ENCODE assay signal across 12 mouse cellular contexts in the genomic region with DNA sequence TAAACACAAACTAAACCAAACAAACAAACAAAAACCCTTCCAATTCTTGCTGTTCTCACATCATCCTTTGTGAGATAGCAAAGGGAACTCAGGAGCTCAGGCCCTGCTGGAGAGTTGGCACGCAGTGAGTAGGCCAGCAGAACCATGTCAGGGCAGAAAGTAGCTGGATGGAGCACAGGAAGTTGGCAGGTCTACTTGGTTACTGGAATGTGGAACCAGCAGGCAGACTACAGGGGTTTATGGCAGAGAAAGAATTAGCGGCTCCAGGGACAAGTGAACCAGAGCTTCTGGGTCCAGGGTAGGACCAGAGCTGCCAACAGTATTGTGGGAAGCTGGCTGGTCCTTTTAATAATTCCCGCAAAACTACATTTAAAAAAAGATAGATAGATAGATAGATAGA.
"Had no signal": no experiment of that assay in that cellular context is flagged by ENCODE, and none has a peak within 500 bp of the region (broad histone marks: within the 10 kb centered on the region; RNA-seq: fewer than 3 reads in every experiment).

No protein-coding gene starts in this region.

- H3K9me3 ChIP-seq: limb, embryonic 13.5 days; midbrain, embryonic 13.5 days; neural tube, embryonic 15.5 days had no signal

- H3K27ac ChIP-seq: limb, embryonic 13.5 days; liver, embryonic 14.5 days; midbrain, embryonic 13.5 days; neural tube, embryonic 15.5 days had no signal

- H3K4me1 ChIP-seq: limb, embryonic 13.5 days; midbrain, embryonic 13.5 days; neural tube, embryonic 15.5 days had no signal

- H3K4me2 ChIP-seq: limb, embryonic 13.5 days; midbrain, embryonic 13.5 days; neural tube, embryonic 15.5 days had no signal

- H3K36me3 ChIP-seq: limb, embryonic 13.5 days; midbrain, embryonic 13.5 days; neural tube, embryonic 15.5 days had no signal

- H3K27me3 ChIP-seq: limb, embryonic 13.5 days; midbrain, embryonic 13.5 days; neural tube, embryonic 15.5 days had no signal

- H3K4me3 ChIP-seq: limb, embryonic 13.5 days; midbrain, embryonic 13.5 days; myocyte; neural tube, embryonic 15.5 days had no signal

- ATAC-seq: midbrain, embryonic 13.5 days had no signal

- H3K9ac ChIP-seq: limb, embryonic 13.5 days; liver, embryonic 14.5 days; midbrain, embryonic 13.5 days; neural tube, embryonic 15.5 days had no signal

- DNase-seq: kidney, adult 9 months; kidney, postnatal 14 days; lung, adult 18-20 months; right cerebral cortex, postnatal 4 days; spleen, adult 18-20 months; thymus, adult 18-20 months; thymus, postnatal 14 days had no signal
